Mouse (Mus musculus) liver, embryonic 14.5 days (tissue): ENCODE measurements at regions not wholly inside any gene's neighbourhood (a gene's known extent, or its start where the extent isn't known, plus 50 kb on each side); places are given as distances from the start of the nearest gene placed in this dataset.
"Not testable (repeated sequence)": the region's sequence is repeated elsewhere in the genome, so short reads cannot be mapped to it uniquely, and the experiment has no call there.

Source experiments
- ATAC-seq: fragments of 200-750 bp; cut with Nextera tagmentation; 2 replicates; pipeline ENCODE4 v1.8.0; 2017; ENCODE audit warnings: moderate number of reproducible peaks, mild to moderate bottlenecking, moderate library complexity; ENCODE audit not compliant: insufficient read depth
- DNase-seq, 3 experiments: peaks; one replicate each; pipeline ENCODE4 v3.0.0-alpha.2; 2012 to 2013; ENCODE audit warnings: low read depth in 3 of 3, low spot score in 3 of 3
- H3K27ac ChIP-seq: fragments of 300-500 bp; sonication (generic); 2 replicates; pipeline ENCODE4 v1.5.1; 2014; ENCODE audit warnings: moderate library complexity, mild to moderate bottlenecking, control low read depth, inconsistent platforms
- H3K27me3 ChIP-seq: fragments of 300-500 bp; sonication (generic); 2 replicates; pipeline ENCODE4 v1.6.1; 2014; ENCODE audit warnings: mild to moderate bottlenecking, low read length, moderate library complexity; ENCODE audit not compliant: control insufficient read depth, insufficient read depth
- H3K36me3 ChIP-seq: fragments of 300-500 bp; sonication (generic); replicated peaks from 2 replicates; pipeline ENCODE4 v1.6.1; 2014; ENCODE audit warnings: low read depth; ENCODE audit not compliant: control insufficient read depth, insufficient read depth
- H3K4me1 ChIP-seq, 2 experiments: fragments of 200-500 bp in 1 of 2; fragments of 300-500 bp in 1 of 2; sonication (generic) in 1 of 2; replicated peaks; 2 replicates each; pipeline ENCODE4 v1.6.1; 2012 to 2014; ENCODE audit warnings: antibody characterized with exemption in 1 of 2, inconsistent platforms in 1 of 2, low read length in 1 of 2; ENCODE audit not compliant: control insufficient read depth in 2 of 2, insufficient read depth in 2 of 2
- H3K4me2 ChIP-seq: fragments of 300-500 bp; sonication (generic); 2 replicates; pipeline ENCODE4 v1.6.1; 2014; ENCODE audit warnings: low read depth, mild to moderate bottlenecking, control low read depth, moderate library complexity
- H3K4me3 ChIP-seq, 2 experiments: fragments of 200-500 bp in 1 of 2; fragments of 300-500 bp in 1 of 2; sonication (generic) in 1 of 2; 2 replicates each; pipeline ENCODE4 v1.5.1; 2012 to 2014; ENCODE audit warnings: low read depth in 2 of 2, low read length in 2 of 2, mild to moderate bottlenecking in 2 of 2, control low read depth in 1 of 2, inconsistent platforms in 1 of 2, moderate library complexity in 1 of 2; ENCODE audit not compliant: insufficient read depth in 1 of 2
- H3K9ac ChIP-seq: fragments of 300-500 bp; sonication (generic); replicated peaks from 2 replicates; pipeline ENCODE4 v1.6.1; 2014; ENCODE audit warnings: mild to moderate bottlenecking, control low read depth, moderate library complexity
- H3K9me3 ChIP-seq: fragments of 300-500 bp; sonication (generic); 2 replicates; pipeline ENCODE4 v1.6.1; 2016; ENCODE audit warnings: low read length, mixed read lengths; ENCODE audit not compliant: control insufficient read depth
- CTCF ChIP-seq: IDR thresholded peaks from 2 replicates; pipeline ENCODE4 v1.5.1; 2016; ENCODE audit warnings: antibody characterized with exemption, low read depth, control low read depth
- EP300 ChIP-seq: IDR thresholded peaks from 2 replicates; pipeline ENCODE4 v1.6.1; 2016; ENCODE audit warnings: antibody characterized with exemption, low read depth
- WGBS: fragments of 180-500 bp; shearing (Covaris S2); extraction: QIAGEN DNeasy Blood & Tissue Kit; methylation state at CpG from one replicate; pipeline ENCODE4 v1.1.7; 2014; ENCODE audit not compliant: insufficient replicate concordance; 5-methylcytosine and 5-hydroxymethylcytosine counted together

- Histone ChIP-seq H3K4me2 (no peak overlapping the region), H3K27me3 (no peaks in the 10 kb centered on the region), H3K4me3 (no peak overlapping the region), H3K4me1 (no peaks in the 10 kb centered on the region), H3K9me3 (no peaks in the 10 kb centered on the region), H3K9ac (no peak overlapping the region), H3K27ac (no peak overlapping the region), H3K36me3 (no peaks in the 10 kb centered on the region)
- WGBS = 42% methylated on average over 1 of the region's 1 CpGs
- DNase-seq = no peak
- TF ChIP-seq EP300 (no peak), CTCF (no peak)
- ATAC-seq = no peak
Observed at GRCm38 (mm10) chr6:67725611-67726010, 190.0 kb upstream of the Tacstd2 start.

- 13% methylated on average over 5 of the region's 7 CpGs for WGBS
- H3K27me3 ChIP-seq, H3K4me2 ChIP-seq, ATAC-seq, H3K4me1 ChIP-seq, H3K36me3 ChIP-seq, H3K9me3 ChIP-seq, DNase-seq, H3K27ac ChIP-seq, H3K9ac ChIP-seq, H3K4me3 ChIP-seq: not testable (repeated sequence)
Observed at GRCm38 (mm10) chr6:67698952-67699351, 163.4 kb upstream of the Tacstd2 start.

GRCm38 (mm10) chr6:67690997-67691396 is 155.4 kb upstream of the Tacstd2 start:
- not testable (repeated sequence) for H3K4me2 ChIP-seq, H3K36me3 ChIP-seq, H3K27me3 ChIP-seq, ATAC-seq, H3K27ac ChIP-seq, H3K9me3 ChIP-seq, H3K9ac ChIP-seq, DNase-seq, H3K4me3 ChIP-seq, H3K4me1 ChIP-seq
- WGBS = 32% methylated on average over 3 of the region's 3 CpGs

GRCm38 (mm10) chr6:67683105-67683504 is 147.5 kb upstream of the Tacstd2 start:
- ATAC-seq, H3K9me3 ChIP-seq, DNase-seq, H3K9ac ChIP-seq, H3K27me3 ChIP-seq, H3K4me3 ChIP-seq, H3K27ac ChIP-seq, H3K4me1 ChIP-seq, H3K4me2 ChIP-seq, H3K36me3 ChIP-seq: not testable (repeated sequence)
- WGBS = 38% methylated on average over 3 of the region's 3 CpGs

- H3K4me3 ChIP-seq, H3K4me1 ChIP-seq, H3K27me3 ChIP-seq, H3K36me3 ChIP-seq, ATAC-seq, H3K9me3 ChIP-seq, H3K4me2 ChIP-seq, H3K9ac ChIP-seq, H3K27ac ChIP-seq, DNase-seq: not testable (repeated sequence)
- 58% methylated on average over 10 of the region's 10 CpGs for WGBS
Observed at GRCm38 (mm10) chr6:67681641-67682040, 146.0 kb upstream of the Tacstd2 start.

- not testable (repeated sequence) for H3K4me2 ChIP-seq, H3K9me3 ChIP-seq, H3K9ac ChIP-seq, H3K4me3 ChIP-seq, H3K4me1 ChIP-seq, DNase-seq, H3K27ac ChIP-seq, H3K36me3 ChIP-seq, H3K27me3 ChIP-seq
- ATAC-seq = 0 out of 2 replicates have a peak, but pooled peaks have one; percentile 28
- 24% methylated on average over 1 of the region's 1 CpGs for whole genome bisulfite sequencing
Observed at GRCm38 (mm10) chr6:67679106-67679505, 143.5 kb upstream of the Tacstd2 start.

GRCm38 (mm10) chr6:67674717-67675116 is 139.1 kb upstream of the Tacstd2 start:
- not testable (repeated sequence) for H3K4me3 ChIP-seq, H3K27me3 ChIP-seq, H3K9ac ChIP-seq, H3K36me3 ChIP-seq, H3K4me2 ChIP-seq, DNase-seq, H3K27ac ChIP-seq, H3K9me3 ChIP-seq, H3K4me1 ChIP-seq, ATAC-seq
- 60% methylated on average over 4 of the region's 4 CpGs for WGBS

GRCm38 (mm10) chr6:67673316-67673715 is 137.7 kb upstream of the Tacstd2 start:
- not testable (repeated sequence) for H3K27ac ChIP-seq, H3K4me2 ChIP-seq, DNase-seq, H3K27me3 ChIP-seq, H3K9ac ChIP-seq, H3K4me1 ChIP-seq, ATAC-seq, H3K4me3 ChIP-seq, H3K36me3 ChIP-seq, H3K9me3 ChIP-seq
- WGBS = 69% methylated on average over 2 of the region's 2 CpGs
